Mouse (Mus musculus): ENCODE results near the gene 2010111I01Rik.

The 2010111I01Rik gene

GRCm38 (mm10) chr13:63243586-63243985 lies 278.9 kb downstream of the 2010111I01Rik start:
- no peak for DNase-seq (ENCODE audit: low read depth, low spot score)

- no peak for DNase-seq (ENCODE audit: low read depth, low spot score)
These were observed 279.7 kb downstream of the 2010111I01Rik start for GRCm38 (mm10) chr13:63244425-63244824.

GRCm38 (mm10) chr13:63245218-63245617 lies 280.5 kb downstream of the 2010111I01Rik start:
- DNase-seq (ENCODE audit: low read depth, low spot score), result no peak

GRCm38 (mm10) chr13:63245812-63246211 lies 281.1 kb downstream of the 2010111I01Rik start:
- DNase-seq (ENCODE audit: low read depth, low spot score), result no peak

- no peak for DNase-seq (ENCODE audit: low read depth, low spot score)
These were observed 281.7 kb downstream of the 2010111I01Rik start for GRCm38 (mm10) chr13:63246332-63246940.

- no peak for DNase-seq (ENCODE audit: low read depth, low spot score)
These were observed 282.3 kb downstream of the 2010111I01Rik start for GRCm38 (mm10) chr13:63247041-63247440.

- DNase-seq (ENCODE audit: low read depth, low spot score), result no peak
These were observed 282.9 kb downstream of the 2010111I01Rik start for GRCm38 (mm10) chr13:63247631-63248030.

- DNase-seq (ENCODE audit: low read depth, low spot score), result no peak
These were observed 283.6 kb downstream of the 2010111I01Rik start for GRCm38 (mm10) chr13:63248318-63248717.

GRCm38 (mm10) chr13:63249171-63249570 lies 284.5 kb downstream of the 2010111I01Rik start:
- no peak for DNase-seq (ENCODE audit: low read depth, low spot score)

GRCm38 (mm10) chr13:63249741-63250431 lies 285.2 kb downstream of the 2010111I01Rik start:
- DNase-seq (ENCODE audit: low read depth, low spot score), result no peak

- no peak for DNase-seq (ENCODE audit: low read depth, low spot score)
These were observed 285.8 kb downstream of the 2010111I01Rik start for GRCm38 (mm10) chr13:63250441-63250980.

- DNase-seq (ENCODE audit: low read depth, low spot score), result no peak
These were observed 286.6 kb downstream of the 2010111I01Rik start for GRCm38 (mm10) chr13:63251118-63251889.

- no peak for DNase-seq (ENCODE audit: low read depth, low spot score)
These were observed 287.8 kb downstream of the 2010111I01Rik start for GRCm38 (mm10) chr13:63252295-63253010.

GRCm38 (mm10) chr13:63253147-63253546 lies 288.5 kb downstream of the 2010111I01Rik start:
- DNase-seq (ENCODE audit: low read depth, low spot score), result no peak

- DNase-seq (ENCODE audit: low read depth, low spot score), result no peak
These were observed 289.4 kb downstream of the 2010111I01Rik start for GRCm38 (mm10) chr13:63253886-63254636.

GRCm38 (mm10) chr13:63255519-63256011 lies 290.9 kb downstream of the 2010111I01Rik start:
- no peak for DNase-seq (ENCODE audit: low read depth, low spot score)

- no peak for DNase-seq (ENCODE audit: low read depth, low spot score)
These were observed 291.5 kb downstream of the 2010111I01Rik start for GRCm38 (mm10) chr13:63256146-63256545.

GRCm38 (mm10) chr13:63256807-63257206 lies 292.1 kb downstream of the 2010111I01Rik start:
- DNase-seq (ENCODE audit: low read depth, low spot score), result no peak

GRCm38 (mm10) chr13:63258167-63258582 lies 293.5 kb downstream of the 2010111I01Rik start:
- DNase-seq (ENCODE audit: low read depth, low spot score), result no peak

GRCm38 (mm10) chr13:63258671-63259070 lies 294.0 kb downstream of the 2010111I01Rik start:
- no peak for DNase-seq (ENCODE audit: low read depth, low spot score)

- DNase-seq (ENCODE audit: low read depth, low spot score), result no peak
These were observed 295.4 kb downstream of the 2010111I01Rik start for GRCm38 (mm10) chr13:63260133-63260532.
